Mouse (Mus musculus): ENCODE results near the gene Cyp3a13. TPM values are rescaled to one million over a fixed set of nuclear protein-coding genes. Genes with fewer than 3 reads are reported as not detected.
"Not testable (repeated sequence)": the region's sequence is repeated elsewhere in the genome, so short reads cannot be mapped to it uniquely, and the experiment has no call there.

The Cyp3a13 gene
- total RNA-seq (2021), result under 1 TPM in 1 of 2 experiments, not detected in 1; 0.08 TPM
- long read RNA-seq, experiment 1, result 0 reads
- long read RNA-seq, experiment 2, result 0 reads

- DNase-seq, result no peak
Measured at GRCm38 (mm10) chr5:137921532-137921931, at the start of gene Cyp3a13. Gene Cyp3a13 (minus strand): TSS chr5:137921619.

- no peak for DNase-seq
Measured at GRCm38 (mm10) chr5:137966492-137966891, 45.1 kb upstream of the Cyp3a13 start.

- DNase-seq, result no peak
Measured at GRCm38 (mm10) chr5:137962945-137963344, 41.5 kb upstream of the Cyp3a13 start, which contains the start of gene Gjc3. Gene Gjc3 (minus strand): TSS chr5:137963098.

- no peak for DNase-seq
Measured at GRCm38 (mm10) chr5:137956404-137956803, 35.0 kb upstream of the Cyp3a13 start.

GRCm38 (mm10) chr5:137951218-137951617 is 29.8 kb upstream of the Cyp3a13 start:
- DNase-seq, result no peak

- DNase-seq, result no peak
Measured at GRCm38 (mm10) chr5:137947303-137947702, 25.9 kb upstream of the Cyp3a13 start.

- DNase-seq, result no peak
Measured at GRCm38 (mm10) chr5:137943133-137943532, 21.7 kb upstream of the Cyp3a13 start.

- DNase-seq, result no peak
Measured at GRCm38 (mm10) chr5:137940948-137941347, 19.5 kb upstream of the Cyp3a13 start.

- DNase-seq, result no peak
Measured at GRCm38 (mm10) chr5:137937238-137937637, 15.8 kb upstream of the Cyp3a13 start.

- DNase-seq, result no peak
Measured at GRCm38 (mm10) chr5:137936486-137936885, 15.1 kb upstream of the Cyp3a13 start.

- DNase-seq, result not testable (repeated sequence)
Measured at GRCm38 (mm10) chr5:137933934-137934333, 12.5 kb upstream of the Cyp3a13 start.

GRCm38 (mm10) chr5:137928439-137928838 is 7.0 kb upstream of the Cyp3a13 start:
- DNase-seq, result no peak

- DNase-seq, result no peak
Measured at GRCm38 (mm10) chr5:137922171-137922570, 752 bp upstream of the Cyp3a13 start.

GRCm38 (mm10) chr5:137915550-137915949 is 5.9 kb downstream of the Cyp3a13 start:
- no peak for DNase-seq

GRCm38 (mm10) chr5:137914508-137914907 is 6.9 kb downstream of the Cyp3a13 start:
- no peak for DNase-seq

- no peak for DNase-seq
Measured at GRCm38 (mm10) chr5:137909564-137910262, 11.7 kb downstream of the Cyp3a13 start.

GRCm38 (mm10) chr5:137897812-137898211 is 23.6 kb downstream of the Cyp3a13 start:
- DNase-seq, result no peak

- no peak for DNase-seq
Measured at GRCm38 (mm10) chr5:137892954-137893353, 28.5 kb downstream of the Cyp3a13 start.

- no peak for DNase-seq
Measured at GRCm38 (mm10) chr5:137887666-137888065, 33.8 kb downstream of the Cyp3a13 start.

- no peak for DNase-seq
Measured at GRCm38 (mm10) chr5:137885894-137886293, 35.5 kb downstream of the Cyp3a13 start.

- DNase-seq, result no peak
Measured at GRCm38 (mm10) chr5:137883345-137883744, 38.1 kb downstream of the Cyp3a13 start.

- DNase-seq, result no peak
Measured at GRCm38 (mm10) chr5:137882922-137883321, 38.5 kb downstream of the Cyp3a13 start.

- DNase-seq, result no peak
Measured at GRCm38 (mm10) chr5:137877860-137878259, 43.6 kb downstream of the Cyp3a13 start.

- DNase-seq, result no peak
Measured at GRCm38 (mm10) chr5:137875054-137875453, 46.4 kb downstream of the Cyp3a13 start.

Measured in gastrocnemius, postnatal 25 days (tissue).